Mouse (Mus musculus) E14TG2a.4 (cell line): ENCODE results near the gene Eef2.
A peak's percentile ranks its signal among the peaks of the same experiment; 100 is the strongest.

Experiments used
- H3K27me3 ChIP-seq: 2 replicates; pipeline ENCODE4 v1.6.1; 2014; ENCODE audit warnings: low read length, control low read depth; ENCODE audit not compliant: insufficient read depth
- H3K36me3 ChIP-seq: 2 replicates; pipeline ENCODE4 v1.6.1; 2014; ENCODE audit warnings: low read length, control low read depth; ENCODE audit not compliant: insufficient read depth
- H3K4me1 ChIP-seq: replicated peaks from 2 replicates; pipeline ENCODE4 v1.6.1; 2014; ENCODE audit warnings: low read depth, low read length, control low read depth
- H3K4me3 ChIP-seq: replicated peaks from 2 replicates; pipeline ENCODE4 v1.5.1; 2014; ENCODE audit warnings: mild to moderate bottlenecking, low read length
- H3K9me3 ChIP-seq: 2 replicates; pipeline ENCODE4 v1.6.1; 2014; ENCODE audit warnings: low read length, control low read depth
- CTCF ChIP-seq: conservative IDR thresholded peaks from 2 replicates; pipeline ENCODE4 v1.5.1; 2014; ENCODE audit warnings: low read length
- NANOG ChIP-seq: IDR thresholded peaks from 2 replicates; pipeline ENCODE4 v1.6.1; 2014; ENCODE audit warnings: borderline replicate concordance, low read length, mixed read lengths
- POU5F1 ChIP-seq: IDR thresholded peaks from 2 replicates; pipeline ENCODE4 v1.6.1; 2014; ENCODE audit warnings: low read length, borderline replicate concordance

Gene Eef2

GRCm38 (mm10) chr10:81138821-81139528 lies 37.5 kb upstream of the Eef2 start:
- Histone ChIP-seq H3K4me3 (peak overlapping the region; percentile 92), H3K4me1 (peaks cover 70% of the 10 kb centered on the region), H3K27me3 (peaks cover 5% of the 10 kb centered on the region; the same call in 1 of the 2 replicates), H3K36me3 (peaks cover 12% of the 10 kb centered on the region), H3K9me3 (no peaks in the 10 kb centered on the region)
- TF ChIP-seq POU5F1: no peak
- TF ChIP-seq NANOG: no peak
- no peak for TF ChIP-seq CTCF

- Histone ChIP-seq H3K36me3 (peaks cover 17% of the 10 kb centered on the region), H3K9me3 (no peaks in the 10 kb centered on the region), H3K4me1 (peaks cover 69% of the 10 kb centered on the region), H3K4me3 (peak overlapping the region; percentile 92), H3K27me3 (peaks cover 5% of the 10 kb centered on the region; the same call in 1 of the 2 replicates)
- TF ChIP-seq POU5F1 (no peak), NANOG (no peak), CTCF (no peak)
Measured at GRCm38 (mm10) chr10:81139529-81139846, 36.9 kb upstream of the Eef2 start.

GRCm38 (mm10) chr10:81140005-81140404 lies 36.4 kb upstream of the Eef2 start:
- TF ChIP-seq CTCF (no peak), NANOG (no peak), POU5F1 (no peak)
- H3K36me3 ChIP-seq: peaks cover 22% of the 10 kb centered on the region

GRCm38 (mm10) chr10:81140717-81141454 lies 35.5 kb upstream of the Eef2 start:
- TF ChIP-seq NANOG (no peak), CTCF (no peak), POU5F1 (no peak)

More at GRCm38 (mm10) chr10:81140005-81140404, 36.4 kb upstream of the Eef2 start:
- Histone ChIP-seq H3K9me3 (no peaks in the 10 kb centered on the region), H3K27me3 (peaks cover 5% of the 10 kb centered on the region; the same call in 1 of the 2 replicates), H3K4me1 (peaks cover 69% of the 10 kb centered on the region), H3K4me3 (peak overlapping the region; percentile 92)

GRCm38 (mm10) chr10:81141455-81142210 lies 34.8 kb upstream of the Eef2 start:
- no peak for TF ChIP-seq CTCF
- no peak for TF ChIP-seq POU5F1
- no peak for TF ChIP-seq NANOG
- Histone ChIP-seq H3K4me1 (peaks cover 78% of the 10 kb centered on the region), H3K36me3 (peaks cover 37% of the 10 kb centered on the region), H3K27me3 (no peaks in the 10 kb centered on the region), H3K4me3 (peak overlapping the region; percentile 92), H3K9me3 (no peaks in the 10 kb centered on the region)

More at GRCm38 (mm10) chr10:81140717-81141454, 35.5 kb upstream of the Eef2 start:
- Histone ChIP-seq H3K27me3 (0 out of 2 replicates have a peak, but pooled peaks cover under 1% of the 10 kb centered on the region), H3K4me3 (peak overlapping the region; percentile 92), H3K36me3 (peaks cover 31% of the 10 kb centered on the region), H3K9me3 (no peaks in the 10 kb centered on the region), H3K4me1 (peaks cover 71% of the 10 kb centered on the region)

- peaks cover 88% of the 10 kb centered on the region for H3K4me1 ChIP-seq
- TF ChIP-seq POU5F1 (no peak), NANOG (no peak), CTCF (no peak)
- peak overlapping the region; percentile 92 for H3K4me3 ChIP-seq
- no peaks in the 10 kb centered on the region for H3K9me3 ChIP-seq
- no peaks in the 10 kb centered on the region for H3K27me3 ChIP-seq
- peaks cover 46% of the 10 kb centered on the region for H3K36me3 ChIP-seq
Measured at GRCm38 (mm10) chr10:81142551-81142981, 33.9 kb upstream of the Eef2 start.

- Histone ChIP-seq H3K27me3 (no peaks in the 10 kb centered on the region), H3K4me1 (peaks cover 92% of the 10 kb centered on the region), H3K36me3 (peaks cover 52% of the 10 kb centered on the region), H3K9me3 (no peaks in the 10 kb centered on the region), H3K4me3 (peak overlapping the region; percentile 92)
- TF ChIP-seq CTCF (0 out of 2 replicates have a peak, but pooled peaks have one; percentile 8), POU5F1 (no peak), NANOG (no peak)
Measured at GRCm38 (mm10) chr10:81143157-81143633, 33.2 kb upstream of the Eef2 start.
